ENCODE assay signal across 19 mouse cellular contexts in genomic region chr14:49186270-49186669, GRCm38 (mm10). TPM values are rescaled to one million over a fixed set of nuclear protein-coding genes. Genes with fewer than 3 reads are reported as not detected.
"Had no signal": no experiment of that assay in that cellular context is flagged by ENCODE, and none has a peak within 500 bp of the region (broad histone marks: within the 10 kb centered on the region; RNA-seq: fewer than 3 reads in every experiment).

No protein-coding gene starts in this region.

- H3K4me3 ChIP-seq: neural tube, embryonic 13.5 days; neural tube, embryonic 15.5 days; stomach, embryonic 15.5 days had no signal

- H3K9ac ChIP-seq: neural tube, embryonic 13.5 days; neural tube, embryonic 15.5 days; stomach, embryonic 15.5 days had no signal

- H3K4me2 ChIP-seq: neural tube, embryonic 13.5 days; neural tube, embryonic 15.5 days; stomach, embryonic 15.5 days had no signal

- H3K27ac ChIP-seq: neural tube, embryonic 13.5 days; neural tube, embryonic 15.5 days; stomach, embryonic 15.5 days; stomach, postnatal 0 days had no signal

- DNase-seq: retina, postnatal 1 day; right cerebral cortex, adult 18-20 months; right cerebral cortex, postnatal 14 days; right cerebral cortex, postnatal 25 days; right cerebral cortex, postnatal 4 days; spleen, adult 18-20 months; thymus, adult 18-20 months; thymus, adult 2 months; thymus, postnatal 14 days; thymus, postnatal 25 days; thymus, postnatal 36 days; thymus, postnatal 4 days had no signal

- H3K27me3 ChIP-seq: neural tube, embryonic 13.5 days; neural tube, embryonic 15.5 days; stomach, embryonic 15.5 days had no signal

- H3K9me3 ChIP-seq: neural tube, embryonic 13.5 days; neural tube, embryonic 15.5 days; stomach, embryonic 15.5 days had no signal

- H3K4me1 ChIP-seq: neural tube, embryonic 13.5 days; neural tube, embryonic 15.5 days; stomach, embryonic 15.5 days had no signal

RNA-seq across cellular contexts. Expression of gene ccdc198, which starts 59.0 kb away (rescaled TPM):
- total RNA-seq: neutrophil, adult 5-6 weeks had no signal
- polyA plus RNA-seq: neural tube, embryonic 13.5 days; spleen, adult 2 months; thymus, adult 2 months; urinary bladder, adult 2 months had no signal
